Mouse (Mus musculus) MEL (cell line): Measurements from ENCODE around the gene Tdrd7. TPM values are rescaled to one million over a fixed set of nuclear protein-coding genes. Genes with fewer than 3 reads are reported as not detected.

ENCODE experiments used
- DNase-seq: peaks from one replicate; pipeline ENCODE4 v3.0.0; 2011; ENCODE audit warnings: low read depth, low spot score
- H3K27ac ChIP-seq: 2 replicates; pipeline ENCODE4 v1.5.1; 2012; ENCODE audit warnings: low read depth, mild to moderate bottlenecking, control low read depth, low read length, moderate library complexity; ENCODE audit not compliant: control insufficient read depth
- H3K27me3 ChIP-seq, 2 experiments: fragments of 150-350 bp in 1 of 2; sonication (generic) in 1 of 2; 2 replicates each; pipeline ENCODE4 v1.6.1; 2012; ENCODE audit warnings: low read length in 2 of 2, mild to moderate bottlenecking in 2 of 2, improper control_type of control experiment in 1 of 2, moderate library complexity in 1 of 2; ENCODE audit not compliant: insufficient read depth in 2 of 2, control insufficient read depth in 1 of 2
- H3K36me3 ChIP-seq, 2 experiments: 2 replicates each; pipeline ENCODE4 v1.6.1; 2012 to 2014; ENCODE audit warnings: low read length in 2 of 2, improper control_type of control experiment in 1 of 2, inconsistent platforms in 1 of 2, mild to moderate bottlenecking in 1 of 2; ENCODE audit not compliant: insufficient read depth in 2 of 2, control insufficient read depth in 1 of 2
- H3K4me1 ChIP-seq, 2 experiments: fragments of 150-350 bp in 1 of 2; sonication (generic) in 1 of 2; 2 replicates each; pipeline ENCODE4 v1.6.1; 2012; ENCODE audit warnings: low read length in 2 of 2, improper control_type of control experiment in 1 of 2, mild to moderate bottlenecking in 1 of 2; ENCODE audit not compliant: insufficient read depth in 2 of 2, control insufficient read depth in 1 of 2
- H3K4me3 ChIP-seq, 2 experiments: fragments of 150-350 bp in 1 of 2; sonication (generic) in 1 of 2; 2 replicates each; pipeline ENCODE4 v1.5.1; 2012; ENCODE audit warnings: low read depth in 2 of 2, low read length in 2 of 2, mild to moderate bottlenecking in 2 of 2, moderate library complexity in 2 of 2, control low read depth in 1 of 2, improper control_type of control experiment in 1 of 2; ENCODE audit not compliant: control insufficient read depth in 1 of 2, insufficient read depth in 1 of 2
- H3K79me2 ChIP-seq: 2 replicates; pipeline ENCODE4 v1.6.1; 2012; ENCODE audit warnings: mild to moderate bottlenecking, low read length, moderate library complexity; ENCODE audit not compliant: control insufficient read depth, poor library complexity, insufficient read depth
- H3K9ac ChIP-seq: 2 replicates; pipeline ENCODE4 v1.6.1; 2012; ENCODE audit warnings: low read depth, mild to moderate bottlenecking, control low read depth, low read length, moderate library complexity; ENCODE audit not compliant: control insufficient read depth, poor library complexity, severe bottlenecking
- H3K9me3 ChIP-seq: fragments of 150-350 bp; sonication (generic); replicated peaks from 2 replicates; pipeline ENCODE4 v1.6.1; 2012; ENCODE audit warnings: mild to moderate bottlenecking, low read length, improper control_type of control experiment, moderate library complexity; ENCODE audit not compliant: insufficient read depth
- HCFC1 ChIP-seq: IDR thresholded peaks from 2 replicates; pipeline ENCODE4 v1.6.1; 2012; ENCODE audit warnings: low read depth, mild to moderate bottlenecking, inconsistent platforms, low read length, improper control_type of control experiment, moderate library complexity
- KAT2A ChIP-seq: conservative IDR thresholded peaks from 2 replicates; pipeline ENCODE4 v1.6.1; 2012; ENCODE audit warnings: low read depth, low read length, improper control_type of control experiment, inconsistent platforms
- MAX ChIP-seq: IDR thresholded peaks from 2 replicates; pipeline ENCODE4 v1.6.1; 2011; ENCODE audit warnings: low read length, improper control_type of control experiment
- POLR2A ChIP-seq, 2 experiments: IDR thresholded peaks; 2 replicates each; pipeline ENCODE4 v1.6.1; 2011 to 2012; ENCODE audit warnings: low read length in 2 of 2, mild to moderate bottlenecking in 2 of 2, control low read depth in 1 of 2, improper control_type of control experiment in 1 of 2, low read depth in 1 of 2, moderate library complexity in 1 of 2; ENCODE audit not compliant: control insufficient read depth in 1 of 2, insufficient read depth in 1 of 2, poor library complexity in 1 of 2
- POLR2AphosphoS5 ChIP-seq: IDR thresholded peaks from 2 replicates; pipeline ENCODE4 v1.6.1; 2012; ENCODE audit warnings: low read depth, borderline replicate concordance, mild to moderate bottlenecking, inconsistent platforms, low read length, moderate library complexity, mixed read lengths
- RCOR1 ChIP-seq: IDR thresholded peaks from 2 replicates; pipeline ENCODE4 v1.6.1; 2012; ENCODE audit warnings: low read depth, mild to moderate bottlenecking, inconsistent platforms, low read length, improper control_type of control experiment
- SIN3A ChIP-seq: IDR thresholded peaks from 2 replicates; pipeline ENCODE4 v1.6.1; 2012; ENCODE audit warnings: low read length, improper control_type of control experiment, inconsistent platforms
- UBTF ChIP-seq: IDR thresholded peaks from 2 replicates; pipeline ENCODE4 v1.6.1; 2012; ENCODE audit warnings: low read depth, mild to moderate bottlenecking, inconsistent platforms, low read length, improper control_type of control experiment, moderate library complexity, borderline replicate concordance; ENCODE audit not compliant: insufficient read depth
- USF2 ChIP-seq, 2 experiments: IDR thresholded peaks; 2 replicates each; pipeline ENCODE4 v1.6.1; 2011 to 2012; ENCODE audit warnings: improper control_type of control experiment in 2 of 2, low read length in 2 of 2, borderline replicate concordance in 1 of 2, inconsistent platforms in 1 of 2, low read depth in 1 of 2, mild to moderate bottlenecking in 1 of 2; ENCODE audit not compliant: insufficient read depth in 1 of 2
- ZC3H11A ChIP-seq: IDR thresholded peaks from 2 replicates; pipeline ENCODE4 v1.6.1; 2012; ENCODE audit warnings: low read depth, mild to moderate bottlenecking, inconsistent platforms, low read length, improper control_type of control experiment
- polyA plus RNA-seq, 2 experiments: library from polyadenylated mRNA; stranded (reverse) in 1 of 2; unstranded in 1 of 2; fragments of >175 nt in 1 of 2; fragments of >200 nt in 1 of 2; gene quantifications; 2 replicates each; pipeline versions ENCODE4 v1.2.1 to v1.2.4; 2012; ENCODE audit warnings: low replicate concordance in 2 of 2, low read depth in 1 of 2; ENCODE audit not compliant: insufficient read length in 2 of 2, insufficient read depth in 1 of 2, missing spikeins in 1 of 2
- total RNA-seq: library from RNA; depleted of rRNA; stranded (reverse); fragments of 300-350 nt; gene quantifications from 2 replicates; pipeline ENCODE4 v1.2.3, GENCODE M21; 2012; rRNA removed

The Tdrd7 gene
- total RNA-seq (11.8 and 11.9 TPM in 2 replicates), polyA plus RNA-seq (1 to 10 TPM in 1 of 2 experiments, not detected in 1; 7.7 TPM)

GRCm38 (mm10) chr4:45964771-45965439 is at the start of gene Tdrd7:
Gene Tdrd7 (plus strand): TSS chr4:45965334.
- H3K79me2 ChIP-seq: no peaks in the 10 kb centered on the region
- peak within 1 kb of the TSS; percentile 55 for H3K9ac ChIP-seq
- TF ChIP-seq POLR2A (IDR thresholded peaks at IDR 0.05; ENCODE audit: control insufficient read depth in 1 of 2, insufficient read depth in 1 of 2, low read depth in 1 of 2, low read length in 2 of 2, poor library complexity in 1 of 2) (no peak), ZC3H11A (no peak), POLR2AphosphoS5 (no peak), MAX (no peak), RCOR1 (no peak)
- TF ChIP-seq, all 39 proteins: peak for 0
- Histone ChIP-seq H3K27ac (peak within 1 kb of the TSS; percentile 34), H3K4me1 (peaks cover 0 to 15% of the 10 kb centered on the region in 2 experiments), H3K9me3 (no peaks in the 10 kb centered on the region), H3K27me3 (peaks cover 5 to 11% of the 10 kb centered on the region in 2 experiments), H3K4me3 (peak within 1 kb of the TSS; percentile 43 to 45), H3K36me3 (peaks cover 0 to 6% of the 10 kb centered on the region in 2 experiments; a peak in 2 of 4 replicates)
- no peak for DNase-seq

- H3K79me2 ChIP-seq: no peaks in the 10 kb centered on the region
- H3K9ac ChIP-seq: no peak overlapping the region
- no peaks in the 10 kb centered on the region for H3K9me3 ChIP-seq
- H3K36me3 ChIP-seq: no peaks in the 10 kb centered on the region
- no peak for DNase-seq
- no peak overlapping the region for H3K4me3 ChIP-seq
- TF ChIP-seq SIN3A (no peak), UBTF (no peak), POLR2AphosphoS5 (no peak), POLR2A (IDR thresholded peaks at IDR 0.05; ENCODE audit: control insufficient read depth in 1 of 2, insufficient read depth in 1 of 2, low read depth in 1 of 2, low read length in 2 of 2, poor library complexity in 1 of 2) (no peak), HCFC1 (no peak), USF2 (IDR thresholded peaks at IDR 0.05; ENCODE audit: borderline replicate concordance in 1 of 2, insufficient read depth in 1 of 2, low read depth in 1 of 2, low read length in 2 of 2) (no peak), KAT2A (no peak)
- H3K27ac ChIP-seq: no peak overlapping the region
- peaks cover 4 to 13% of the 10 kb centered on the region in 2 experiments; a peak in 3 of 4 replicates for H3K27me3 ChIP-seq
- no peaks in the 10 kb centered on the region for H3K4me1 ChIP-seq
Observed at GRCm38 (mm10) chr4:45917091-45917490, 48.0 kb upstream of the Tdrd7 start.
